Mouse (Mus musculus) CD4-positive helper T cell, adult 2 months (primary cell): Measurements from ENCODE around the gene Hba-x.

Source experiments
- DNase-seq: peaks from one replicate; pipeline ENCODE4 v3.0.0-alpha.2; 2012; ENCODE audit warnings: low read depth, missing footprints, low spot score

The Hba-x gene

GRCm38 (mm10) chr11:32321196-32321565 is 45.0 kb downstream of the Hba-x start:
- peak; percentile 55 for DNase-seq

DNA sequence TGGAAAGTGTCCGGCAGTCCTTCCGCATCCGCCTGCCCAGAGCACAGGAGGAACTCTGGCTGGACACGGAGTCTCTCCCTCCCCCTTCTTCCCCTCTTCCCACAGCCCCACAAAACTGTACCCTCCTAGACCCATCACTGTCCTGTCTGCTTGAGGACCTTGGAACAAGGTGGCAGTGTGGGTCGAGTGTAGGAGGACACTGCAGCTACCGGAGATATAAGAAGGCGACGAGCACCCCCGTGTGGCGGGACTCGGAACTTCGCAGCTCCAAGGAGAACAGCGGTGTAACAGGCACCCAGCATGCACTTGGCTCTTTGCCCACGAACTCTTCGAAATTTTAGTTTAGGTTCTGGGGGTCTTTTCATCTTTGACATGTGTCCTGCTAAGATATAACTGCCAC is 48.4 kb downstream of the Hba-x start:
- DNase-seq: peak; percentile 82
